Mouse (Mus musculus) thymus, adult 2 months (tissue): Measurements from ENCODE around the gene Ndufb7. TPM values are rescaled to one million over a fixed set of nuclear protein-coding genes. Genes with fewer than 3 reads are reported as not detected.
"Not testable (repeated sequence)": the region's sequence is repeated elsewhere in the genome, so short reads cannot be mapped to it uniquely, and the experiment has no call there.

Experiments
- DNase-seq: peaks from one replicate; pipeline ENCODE4 v3.0.0; 2021
- H3K27ac ChIP-seq: fragments of 200-500 bp; 2 replicates; pipeline ENCODE4 v1.5.1; 2012; ENCODE audit warnings: low read length, control low read depth; ENCODE audit not compliant: control insufficient read depth, insufficient read depth
- H3K27me3 ChIP-seq: fragments of 200-500 bp; 2 replicates; pipeline ENCODE4 v1.6.1; 2012; ENCODE audit warnings: mild to moderate bottlenecking, low read length, moderate library complexity, mixed read lengths; ENCODE audit not compliant: control insufficient read depth, insufficient read depth
- H3K36me3 ChIP-seq: fragments of 200-500 bp; 2 replicates; pipeline ENCODE4 v1.6.1; 2012; ENCODE audit warnings: mild to moderate bottlenecking, low read length, moderate library complexity; ENCODE audit not compliant: control insufficient read depth, insufficient read depth
- H3K4me1 ChIP-seq: fragments of 200-500 bp; replicated peaks from 2 replicates; pipeline ENCODE4 v1.6.1; 2012; ENCODE audit warnings: low read length; ENCODE audit not compliant: control insufficient read depth, insufficient read depth
- H3K4me3 ChIP-seq: fragments of 200-500 bp; 2 replicates; pipeline ENCODE4 v1.5.1; 2012; ENCODE audit warnings: mild to moderate bottlenecking, low read length, control low read depth, moderate library complexity; ENCODE audit not compliant: control insufficient read depth, insufficient read depth
- CTCF ChIP-seq: fragments of 200-500 bp; IDR thresholded peaks from 2 replicates; pipeline ENCODE4 v1.5.1; 2012; ENCODE audit warnings: mild to moderate bottlenecking, control low read depth, low read length, moderate library complexity, borderline replicate concordance; ENCODE audit not compliant: control insufficient read depth, poor library complexity, insufficient read depth; ENCODE audit errors: extremely low read depth
- POLR2A ChIP-seq: fragments of 200-500 bp; IDR thresholded peaks from 2 replicates; pipeline ENCODE4 v1.6.1; 2012; ENCODE audit warnings: mild to moderate bottlenecking, low read length, control low read depth, moderate library complexity; ENCODE audit not compliant: control insufficient read depth, poor library complexity, insufficient read depth; ENCODE audit errors: extremely low read depth
- WGBS: fragments of 180-500 bp; shearing (Covaris S2); methylation state at CpG from one replicate; pipeline ENCODE4 v1.1.7; 2018; 5-methylcytosine and 5-hydroxymethylcytosine counted together
- polyA plus RNA-seq: library from polyadenylated mRNA; depleted of rRNA; stranded (reverse); fragments of >200 nt; gene quantifications from 2 replicates; pipeline ENCODE4 v1.2.3, GENCODE M21; 2012

The Ndufb7 gene
- polyA plus RNA-seq, 1 experiment: 498 TPM

DNA sequence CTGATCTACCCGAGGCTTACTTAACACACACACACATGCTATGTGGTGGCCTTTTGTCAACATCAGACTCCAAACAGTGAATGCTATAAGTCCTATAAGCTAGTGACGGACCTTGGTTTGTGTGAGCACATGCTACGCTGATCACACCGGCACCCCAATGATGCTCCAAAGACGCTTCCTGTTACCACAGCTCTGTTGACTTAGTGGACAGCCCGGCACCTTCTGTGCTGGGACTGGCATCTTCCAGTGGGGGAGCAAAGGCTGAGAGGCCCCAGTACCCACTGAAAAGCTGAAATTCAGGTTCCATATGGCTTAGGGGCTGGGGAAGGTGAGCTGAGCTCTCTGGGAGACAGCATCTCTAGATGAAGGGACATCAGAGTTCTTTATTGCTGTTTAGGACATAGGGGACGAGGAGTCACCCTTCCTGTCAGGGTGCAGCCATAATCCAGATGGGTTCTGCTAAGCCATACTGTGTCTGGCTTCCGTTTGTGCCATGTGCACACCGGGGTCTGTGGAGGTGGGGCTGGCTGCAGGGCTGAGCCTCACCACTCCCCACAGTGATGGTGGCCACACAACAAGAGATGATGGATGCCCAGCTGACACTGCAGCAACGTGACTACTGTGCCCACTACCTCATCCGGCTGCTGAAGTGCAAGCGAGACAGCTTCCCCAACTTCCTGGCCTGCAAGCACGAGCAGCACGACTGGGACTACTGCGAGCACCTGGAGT, 4.0 kb downstream of the Ndufb7 start:
- 87% methylated on average over 15 of the region's 15 CpGs for WGBS
- TF ChIP-seq POLR2A (no peak), CTCF (no peak)
- Histone ChIP-seq H3K27me3 (no peaks in the 10 kb centered on the region), H3K4me1 (peaks cover 34% of the 10 kb centered on the region), H3K27ac (no peak overlapping the region), H3K36me3 (peaks cover 8% of the 10 kb centered on the region), H3K4me3 (no peak overlapping the region)
- DNase-seq: no peak

DNA sequence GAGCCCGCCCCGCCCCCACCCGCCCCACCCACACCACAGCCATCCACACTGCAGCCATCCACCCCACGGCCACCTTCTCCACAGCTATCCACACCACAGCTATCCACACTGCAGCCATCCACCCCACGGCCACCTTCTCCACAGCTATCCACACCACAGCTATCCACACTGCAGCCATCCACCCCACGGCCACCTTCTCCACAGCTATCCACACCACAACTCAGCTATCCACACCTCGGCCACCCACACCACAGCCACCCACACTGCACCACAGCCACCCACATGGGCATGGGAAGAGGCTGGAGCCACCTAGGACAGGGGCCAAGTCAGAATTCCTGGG, 4.5 kb downstream of the Ndufb7 start:
- H3K36me3 ChIP-seq, DNase-seq, H3K27me3 ChIP-seq, H3K4me3 ChIP-seq, H3K27ac ChIP-seq: not testable (repeated sequence)
- H3K4me1 ChIP-seq: peaks cover 34% of the 10 kb centered on the region
- 95% methylated on average over 5 of the region's 7 CpGs for whole genome bisulfite sequencing

DNA sequence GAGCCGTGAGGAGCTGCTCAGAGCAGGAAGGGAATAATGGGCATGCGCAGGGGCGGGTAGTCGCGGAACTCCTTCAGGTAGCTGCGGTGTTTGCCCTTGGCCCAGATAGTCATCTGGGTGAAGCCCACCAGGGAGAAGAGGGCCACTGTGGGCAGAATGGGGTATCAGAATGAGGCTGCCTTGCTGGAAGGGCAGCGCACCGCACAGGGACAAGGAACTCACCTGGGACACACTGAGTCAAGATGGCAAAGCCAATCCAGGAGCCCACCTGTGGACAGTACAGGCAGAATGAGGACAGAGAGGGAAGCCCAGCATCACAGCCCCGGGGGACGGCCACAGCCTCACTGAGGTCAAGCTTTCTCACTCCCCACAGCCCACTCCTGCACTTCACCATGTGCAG, 5.3 kb downstream of the Ndufb7 start:
- no peak for TF ChIP-seq POLR2A
- no peak for TF ChIP-seq CTCF
- Histone ChIP-seq H3K36me3 (peaks cover 8% of the 10 kb centered on the region), H3K27ac (no peak overlapping the region), H3K4me1 (peaks cover 34% of the 10 kb centered on the region), H3K4me3 (no peak overlapping the region), H3K27me3 (no peaks in the 10 kb centered on the region)
- DNase-seq: no peak
- WGBS: 98% methylated on average over 10 of the region's 10 CpGs

DNA sequence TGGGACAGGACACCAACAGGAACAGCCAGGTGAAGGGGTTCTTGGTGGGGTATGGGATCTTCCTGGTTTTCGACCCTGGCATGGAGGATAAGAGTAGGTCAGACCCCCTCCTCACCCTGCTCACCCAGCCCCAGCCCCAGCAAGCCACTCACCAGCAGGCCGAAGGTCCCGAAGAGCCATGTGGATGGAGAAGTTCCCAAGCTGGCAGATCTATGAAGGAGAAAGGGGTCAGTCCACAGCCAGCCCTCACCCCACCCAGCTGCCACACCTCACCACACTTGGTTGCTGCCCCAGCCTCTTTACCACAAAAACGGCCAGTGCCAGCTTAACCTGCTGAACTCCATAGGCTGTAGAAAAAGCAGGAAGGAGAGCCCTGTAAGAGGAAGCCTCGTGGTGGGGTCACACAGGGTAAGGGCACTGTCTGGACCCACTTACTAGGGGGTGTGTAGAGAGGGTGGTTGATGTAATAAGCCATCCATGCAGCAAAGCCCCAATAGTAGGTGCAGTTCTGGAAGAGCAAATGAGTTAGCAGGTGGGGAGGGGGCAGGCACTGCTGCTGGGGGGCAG, 5.9 kb downstream of the Ndufb7 start:
- 62% methylated on average over 5 of the region's 5 CpGs for WGBS
- Histone ChIP-seq H3K4me3 (peak overlapping the region; percentile 57), H3K27ac (peak overlapping the region; percentile 89), H3K4me1 (peaks cover 31% of the 10 kb centered on the region), H3K36me3 (peaks cover 8% of the 10 kb centered on the region), H3K27me3 (no peaks in the 10 kb centered on the region)
- DNase-seq: no peak
- no peak for TF ChIP-seq POLR2A
- TF ChIP-seq CTCF: no peak

DNA sequence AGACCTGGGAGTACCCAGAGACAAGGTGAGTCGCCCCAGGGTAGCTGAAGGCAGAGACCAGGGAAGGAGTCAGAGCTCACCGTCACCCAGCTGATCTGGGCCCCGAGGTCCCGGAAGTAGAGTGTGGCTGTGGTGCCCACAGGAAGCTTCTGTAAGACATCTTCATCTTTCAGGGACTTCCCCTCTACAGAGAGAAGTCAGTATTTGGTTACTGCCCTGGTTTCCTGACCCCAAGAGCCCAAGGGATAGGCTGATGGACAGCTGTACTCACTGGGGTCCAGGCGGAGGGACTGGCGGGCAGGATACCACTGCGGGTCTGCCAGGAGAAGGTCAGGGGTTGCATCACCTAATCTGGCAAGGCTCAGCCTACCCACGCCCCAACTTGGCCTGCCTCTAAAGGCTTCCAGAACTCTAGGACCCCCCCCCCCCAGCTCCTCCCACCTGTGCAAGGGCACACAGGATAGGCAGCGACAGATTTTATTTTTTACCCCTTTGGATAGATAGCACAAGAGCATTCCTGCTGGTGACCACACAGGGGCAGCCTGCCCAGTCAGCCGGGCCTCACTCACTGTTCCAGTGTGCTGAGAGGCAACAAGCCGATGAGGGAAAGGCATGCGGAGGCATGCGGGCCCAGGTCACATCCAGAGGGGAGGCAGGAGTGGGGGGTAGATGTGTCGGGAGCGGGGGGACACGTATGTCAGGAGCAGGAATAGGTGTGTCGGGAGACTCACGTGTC, 6.8 kb downstream of the Ndufb7 start:
- peaks cover 24% of the 10 kb centered on the region for H3K4me1 ChIP-seq
- DNase-seq: peak; percentile 71

DNA sequence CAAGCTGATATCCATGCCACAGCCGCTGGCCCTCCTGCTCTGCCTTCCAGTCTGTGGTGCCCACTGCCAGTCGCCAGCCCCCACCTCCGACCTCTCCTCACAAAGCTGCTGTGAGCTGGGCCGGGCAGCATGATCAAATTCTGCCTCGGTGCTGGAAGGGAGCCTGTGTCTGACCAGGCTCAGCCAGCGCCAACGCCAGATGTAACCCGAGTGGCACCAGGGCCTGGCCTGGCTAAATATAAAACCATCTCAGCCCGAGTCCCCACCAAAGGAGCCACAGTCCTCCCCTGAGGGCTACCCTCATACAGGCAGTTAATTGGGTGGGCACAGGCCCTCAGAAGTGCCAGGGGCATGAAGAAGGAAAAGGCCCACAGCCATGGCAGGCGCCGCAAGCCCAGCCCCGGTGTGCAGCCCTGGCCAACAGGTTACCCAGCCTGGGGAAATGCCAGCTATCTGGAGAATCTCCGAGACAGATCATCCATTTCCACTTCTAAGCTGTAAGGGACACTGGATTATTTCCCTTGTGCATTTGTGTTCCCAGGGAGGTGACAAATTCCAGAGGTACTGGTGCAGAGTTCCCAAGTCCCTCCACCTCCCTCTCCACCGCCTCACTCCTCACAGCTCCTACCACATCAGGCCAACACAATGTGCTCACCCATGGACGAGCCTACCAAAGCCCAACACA, 8.3 kb downstream of the Ndufb7 start:
- H3K4me1 ChIP-seq: peaks cover 24% of the 10 kb centered on the region
- H3K27ac ChIP-seq: no peak overlapping the region
- TF ChIP-seq CTCF (no peak), POLR2A (no peak)

More for the DNA sequence above, 6.8 kb downstream of the Ndufb7 start:
- TF ChIP-seq POLR2A: peak; percentile 48
- TF ChIP-seq CTCF: no peak
- Histone ChIP-seq H3K27me3 (no peaks in the 10 kb centered on the region), H3K4me3 (peak overlapping the region; percentile 57), H3K36me3 (peaks cover 8% of the 10 kb centered on the region), H3K27ac (peak overlapping the region; percentile 89)
- 44% methylated on average over 18 of the region's 18 CpGs for WGBS

More for the DNA sequence above, 8.3 kb downstream of the Ndufb7 start:
- Histone ChIP-seq H3K4me3 (no peak overlapping the region), H3K27me3 (no peaks in the 10 kb centered on the region), H3K36me3 (peaks cover 8% of the 10 kb centered on the region)
- no peak for DNase-seq
- WGBS: 90% methylated on average over 15 of the region's 15 CpGs
